Mouse (Mus musculus) stomach, embryonic 14.5 days (tissue): ENCODE measurements around the gene Smim22. TPM values are rescaled to one million over a fixed set of nuclear protein-coding genes. Genes with fewer than 3 reads are reported as not detected.

Source experiments
- ATAC-seq: fragments of 200-750 bp; cut with Nextera tagmentation; 2 replicates; pipeline ENCODE4 v1.8.0; 2017; ENCODE audit warnings: low read depth, moderate TSS enrichment; ENCODE audit not compliant: insufficient number of reproducible peaks, insufficient read depth, low FRiP score
- H3K27ac ChIP-seq: fragments of 300-500 bp; sonication (generic); 2 replicates; pipeline ENCODE4 v1.5.1; 2014; ENCODE audit warnings: mild to moderate bottlenecking, low read length, moderate library complexity, mixed read lengths
- H3K27me3 ChIP-seq: fragments of 300-500 bp; sonication (generic); 2 replicates; pipeline ENCODE4 v1.6.1; 2014; ENCODE audit warnings: low read length, control low read depth, mixed read lengths; ENCODE audit not compliant: control insufficient read depth, insufficient read depth
- H3K36me3 ChIP-seq: fragments of 300-500 bp; sonication (generic); 2 replicates; pipeline ENCODE4 v1.6.1; 2014; ENCODE audit warnings: mild to moderate bottlenecking, control low read depth, low read length, moderate library complexity, mixed read lengths; ENCODE audit not compliant: control insufficient read depth, insufficient read depth
- H3K4me1 ChIP-seq: fragments of 300-500 bp; sonication (generic); 2 replicates; pipeline ENCODE4 v1.6.1; 2014; ENCODE audit warnings: low read length, control low read depth, mixed read lengths; ENCODE audit not compliant: control insufficient read depth, insufficient read depth
- H3K4me2 ChIP-seq: fragments of 300-500 bp; sonication (generic); replicated peaks from 2 replicates; pipeline ENCODE4 v1.6.1; 2014; ENCODE audit warnings: low read depth, low read length, control low read depth
- H3K4me3 ChIP-seq: fragments of 300-500 bp; sonication (generic); 2 replicates; pipeline ENCODE4 v1.5.1; 2014; ENCODE audit warnings: low read depth, low read length, control low read depth
- H3K9ac ChIP-seq: fragments of 300-500 bp; sonication (generic); replicated peaks from 2 replicates; pipeline ENCODE4 v1.6.1; 2014; ENCODE audit warnings: low read depth, mild to moderate bottlenecking, control low read depth, low read length, moderate library complexity, mixed read lengths
- H3K9me3 ChIP-seq: fragments of 300-500 bp; sonication (generic); 2 replicates; pipeline ENCODE4 v1.6.1; 2016; ENCODE audit warnings: low read depth, low read length, control low read depth; ENCODE audit not compliant: control insufficient read depth
- WGBS: fragments of 180-500 bp; shearing (Covaris S2); extraction: QIAGEN DNeasy Blood & Tissue Kit; methylation state at CpG from one replicate; pipeline ENCODE4 v1.1.7; 2014; 5-methylcytosine and 5-hydroxymethylcytosine counted together
- polyA plus RNA-seq: library from polyadenylated mRNA; unstranded; fragments of >200 nt; fragmentation: Nextera tagmentation; extraction: Ambion mirVana; gene quantifications from 2 replicates; pipeline ENCODE4 v1.2.1, GENCODE M21; 2014

The Smim22 gene
- polyA plus RNA-seq, 1 experiment from 2014 or later: 38.6 TPM

DNA sequence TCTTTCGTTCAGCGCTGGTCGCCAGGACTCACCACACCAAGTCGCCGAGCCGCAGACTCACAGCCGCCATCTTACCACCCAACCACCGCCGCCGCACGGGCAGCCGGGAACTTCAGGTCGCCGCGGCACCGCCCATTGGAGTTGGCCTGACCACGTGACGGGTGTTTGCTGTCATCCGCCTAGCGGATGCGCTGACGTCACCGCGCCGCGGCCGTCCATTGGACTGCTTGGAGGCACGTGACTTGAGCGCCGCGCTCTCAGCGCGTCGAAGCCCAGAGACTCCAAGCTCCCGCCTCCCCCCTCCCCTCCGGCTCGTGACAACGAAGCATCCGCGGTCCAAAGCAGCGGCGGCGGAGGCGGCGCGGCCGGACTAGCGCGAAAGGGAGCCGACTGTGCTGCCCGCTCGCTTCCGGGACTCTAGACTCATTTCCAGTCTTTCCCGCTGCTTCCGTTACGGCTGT, 42.7 kb downstream of the Smim22 start, which contains the start of the genes Glyr1 and Ubn1:
Gene Glyr1, minus strand, starts transcription at position 90 of the 461 bp plus-strand sequence.
Gene Ubn1, plus strand, starts transcription at position 284 of the 461 bp plus-strand sequence.
- peak within 1 kb of the TSS; percentile 90 for H3K4me2 ChIP-seq
- under 1% methylated on average over 56 of the region's 56 CpGs for WGBS
- ATAC-seq: peak; percentile 99
- H3K9me3 ChIP-seq: no peaks in the 10 kb centered on the region
- no peaks in the 10 kb centered on the region for H3K27me3 ChIP-seq
- H3K27ac ChIP-seq: peak within 1 kb of the TSS; percentile 97
- peaks cover 17% of the 10 kb centered on the region; the same call in 1 of the 2 replicates for H3K4me1 ChIP-seq
- H3K9ac ChIP-seq: peak within 1 kb of the TSS; percentile 91
- peak within 1 kb of the TSS; percentile 95 for H3K4me3 ChIP-seq
- peaks cover 32% of the 10 kb centered on the region for H3K36me3 ChIP-seq

DNA sequence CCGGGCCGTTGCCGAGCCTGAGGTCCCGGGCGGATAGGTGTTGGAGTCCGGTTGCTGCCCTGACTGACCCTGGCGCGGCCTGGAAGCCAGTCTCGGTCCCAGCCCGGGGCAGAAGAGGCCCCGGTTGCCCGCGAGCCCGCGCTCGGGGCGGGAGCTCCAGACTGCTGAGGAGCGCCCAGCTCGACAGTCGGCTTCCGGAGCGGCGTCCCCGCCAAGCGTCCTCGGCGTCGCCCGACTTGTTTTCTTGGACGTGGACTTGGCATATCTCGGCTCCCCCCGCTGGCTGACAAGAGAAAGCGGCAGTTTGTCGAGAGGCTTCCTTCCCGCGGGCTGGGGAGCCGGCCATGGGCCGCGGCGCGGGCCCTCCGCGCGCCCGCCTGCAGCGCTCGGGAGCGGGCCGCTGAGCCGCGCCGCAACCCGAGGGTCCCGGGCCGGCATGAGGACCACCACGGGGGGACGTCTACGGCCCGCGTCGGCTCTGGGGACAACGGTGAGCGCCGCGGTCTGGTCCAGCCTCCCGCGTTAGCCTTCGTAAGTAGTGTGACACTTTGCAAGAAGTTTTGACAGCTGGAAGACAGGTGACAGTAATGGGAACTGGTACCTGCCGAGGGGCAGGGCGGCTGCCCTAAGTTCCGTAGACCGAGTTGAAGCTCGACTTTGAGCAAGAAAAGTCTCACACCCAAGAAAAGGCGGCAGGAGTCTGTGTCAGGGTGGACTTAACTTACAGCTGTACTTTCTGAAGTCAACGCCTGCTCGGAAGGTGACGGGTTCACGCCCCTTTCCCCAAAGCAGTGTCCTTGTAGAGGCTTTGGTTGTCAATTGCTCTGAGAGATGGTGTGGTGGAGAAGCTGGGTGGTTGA, 43.4 kb downstream of the Smim22 start:
- H3K9ac ChIP-seq: peak overlapping the region; percentile 87
- H3K4me1 ChIP-seq: peaks cover 17% of the 10 kb centered on the region; the same call in 1 of the 2 replicates
- H3K27ac ChIP-seq: peak overlapping the region; percentile 97
- H3K27me3 ChIP-seq: no peaks in the 10 kb centered on the region
- H3K9me3 ChIP-seq: no peaks in the 10 kb centered on the region
- WGBS: under 1% methylated on average over 75 of the region's 78 CpGs
- H3K36me3 ChIP-seq: peaks cover 31% of the 10 kb centered on the region
- peak overlapping the region; percentile 90 for H3K4me2 ChIP-seq
- peak overlapping the region; percentile 95 for H3K4me3 ChIP-seq
- ATAC-seq: peak; percentile 73

Other genes with a start within 250 kb of the Smim22 start
- gene Cdip1, start 217.0 kb upstream of the Smim22 start, polyA plus RNA-seq: 83.6 and 87.0 TPM in 2 replicates
- 1.3 and 1.5 TPM in 2 replicates for gene 4930562C15Rik, start 171.9 kb upstream of the Smim22 start, polyA plus RNA-seq
- gene Ubald1, start 127.0 kb upstream of the Smim22 start, polyA plus RNA-seq: 41.4 and 46.1 TPM in 2 replicates
- gene Mgrn1, start 121.0 kb upstream of the Smim22 start, polyA plus RNA-seq: 85.4 and 91.4 TPM in 2 replicates
- gene Nudt16l1, start 68.5 kb upstream of the Smim22 start, polyA plus RNA-seq: 158 and 161 TPM in 2 replicates
- gene Anks3, start 43.1 kb upstream of the Smim22 start, polyA plus RNA-seq: 50.3 and 54.1 TPM in 2 replicates
- 0.35 TPM in 1 of 2 replicates, not detected in the other for gene Sept12, start 9.4 kb upstream of the Smim22 start, polyA plus RNA-seq
- 52.3 and 61.9 TPM in 2 replicates for gene Rogdi, start 6.3 kb downstream of the Smim22 start, polyA plus RNA-seq
- gene Glyr1, start 42.6 kb downstream of the Smim22 start, polyA plus RNA-seq: 76.6 and 81.7 TPM in 2 replicates
- gene Ubn1, start 42.8 kb downstream of the Smim22 start, polyA plus RNA-seq: 24.5 and 26.2 TPM in 2 replicates
- gene Ppl, start 125.1 kb downstream of the Smim22 start, polyA plus RNA-seq: 12.7 and 15.6 TPM in 2 replicates
- gene Sec14l5, start 139.8 kb downstream of the Smim22 start, polyA plus RNA-seq: 0.06 and 0.13 TPM in 2 replicates
- 14.0 and 14.5 TPM in 2 replicates for gene Nagpa, start 196.7 kb downstream of the Smim22 start, polyA plus RNA-seq
- gene AU021092, start 215.0 kb downstream of the Smim22 start, polyA plus RNA-seq: 3.6 and 4.1 TPM in 2 replicates
- gene Alg1, start 226.3 kb downstream of the Smim22 start, polyA plus RNA-seq: 32.5 and 32.9 TPM in 2 replicates
- gene Eef2kmt, start 248.7 kb downstream of the Smim22 start, polyA plus RNA-seq: 35.5 and 36.3 TPM in 2 replicates